Mouse (Mus musculus) CH12.LX (cell line): ENCODE data around the gene Olfr469. TPM values are rescaled to one million over a fixed set of nuclear protein-coding genes. Genes with fewer than 3 reads are reported as not detected.
A peak's percentile ranks its signal among the peaks of the same experiment; 100 is the strongest.

Source experiments
- DNase-seq: peaks from one replicate; pipeline ENCODE4 v3.0.0-alpha.2; 2013; ENCODE audit errors: extremely low read depth
- H3K27ac ChIP-seq: 2 replicates; pipeline ENCODE4 v1.5.1; 2012; ENCODE audit warnings: low read depth, mild to moderate bottlenecking, control low read depth, moderate library complexity; ENCODE audit not compliant: insufficient read depth
- H3K27me3 ChIP-seq: replicated peaks from 2 replicates; pipeline ENCODE3; 2012; ENCODE audit warnings: inconsistent platforms
- H3K36me3 ChIP-seq, 2 experiments: replicated peaks in 1 of 2; 2 replicates each; pipeline versions ENCODE3 to v1.6.1; 2012; ENCODE audit warnings: inconsistent platforms in 1 of 2, low read length in 1 of 2, mild to moderate bottlenecking in 1 of 2, mixed read lengths in 1 of 2, moderate library complexity in 1 of 2; ENCODE audit not compliant: control insufficient read depth in 1 of 2, insufficient read depth in 1 of 2
- H3K4me1 ChIP-seq, 2 experiments: 2 replicates each; pipeline ENCODE4 v1.6.1; 2012; ENCODE audit warnings: inconsistent platforms in 1 of 2, moderate library complexity in 1 of 2; ENCODE audit not compliant: insufficient read depth in 2 of 2, control insufficient read depth in 1 of 2
- H3K4me2 ChIP-seq: 2 replicates; pipeline ENCODE4 v1.6.1; 2012; ENCODE audit warnings: low read depth, mild to moderate bottlenecking, control low read depth; ENCODE audit not compliant: poor library complexity, insufficient read depth, severe bottlenecking
- H3K4me3 ChIP-seq, 3 experiments: fragments of 150-350 bp in 1 of 3; sonication (generic) in 1 of 3; replicated peaks in 1 of 3; 2 replicates each; pipeline versions ENCODE3 to v1.5.1; 2011 to 2012; ENCODE audit warnings: low read depth in 2 of 3, low read length in 2 of 3, mild to moderate bottlenecking in 2 of 3, moderate library complexity in 2 of 3, control low read depth in 1 of 3, improper control_type of control experiment in 1 of 3, inconsistent platforms in 1 of 3, mixed read lengths in 1 of 3; ENCODE audit not compliant: poor library complexity in 1 of 3
- H3K79me2 ChIP-seq: replicated peaks from 2 replicates; pipeline ENCODE4 v1.6.1; 2012; ENCODE audit warnings: mild to moderate bottlenecking, moderate library complexity; ENCODE audit not compliant: control insufficient read depth, poor library complexity, insufficient read depth, severe bottlenecking; ENCODE audit errors: extremely low read depth
- H3K9ac ChIP-seq: 2 replicates; pipeline ENCODE4 v1.6.1; 2012; ENCODE audit warnings: low read depth, mild to moderate bottlenecking, control low read depth, moderate library complexity; ENCODE audit not compliant: insufficient read depth
- H3K9me3 ChIP-seq: replicated peaks from 2 replicates; pipeline ENCODE3; 2012; ENCODE audit warnings: low read length, inconsistent platforms, mixed read lengths
- BHLHE40 ChIP-seq: IDR thresholded peaks from 2 replicates; pipeline ENCODE4 v1.6.1; 2011; ENCODE audit warnings: mild to moderate bottlenecking, low read depth, low read length, improper control_type of control experiment
- CHD1 ChIP-seq: IDR thresholded peaks from 2 replicates; pipeline ENCODE4 v1.6.1; 2012; ENCODE audit warnings: low read depth, low read length, improper control_type of control experiment, inconsistent platforms
- CTCF ChIP-seq, 2 experiments: IDR thresholded peaks in 1 of 2; conservative IDR thresholded peaks in 1 of 2; 2 replicates each; pipeline ENCODE4 v1.5.1; 2011 to 2012; ENCODE audit warnings: low read depth in 2 of 2, low read length in 2 of 2, improper control_type of control experiment in 1 of 2, inconsistent platforms in 1 of 2, mild to moderate bottlenecking in 1 of 2, moderate library complexity in 1 of 2
- ELF1 ChIP-seq: IDR thresholded peaks from 2 replicates; pipeline ENCODE4 v1.6.1; 2014; ENCODE audit warnings: low read depth, mild to moderate bottlenecking, inconsistent platforms, low read length, improper control_type of control experiment
- EP300 ChIP-seq: IDR thresholded peaks from 2 replicates; pipeline ENCODE4 v1.6.1; 2011; ENCODE audit warnings: low read length, improper control_type of control experiment
- ETS1 ChIP-seq: conservative IDR thresholded peaks from 2 replicates; pipeline ENCODE4 v1.6.1; 2012; ENCODE audit warnings: low read depth, mild to moderate bottlenecking, inconsistent platforms, low read length, improper control_type of control experiment, moderate library complexity
- GABPA ChIP-seq: IDR thresholded peaks from 2 replicates; pipeline ENCODE4 v1.6.1; 2012; ENCODE audit warnings: low read depth, low read length, improper control_type of control experiment, inconsistent platforms; ENCODE audit not compliant: insufficient replicate concordance
- IRF4 ChIP-seq: IDR thresholded peaks from 2 replicates; pipeline ENCODE4 v1.6.1; 2014; ENCODE audit warnings: low read depth, mild to moderate bottlenecking, inconsistent platforms, low read length, improper control_type of control experiment
- JUN ChIP-seq: IDR thresholded peaks from 2 replicates; pipeline ENCODE4 v1.6.1; 2011; ENCODE audit warnings: low read depth, mild to moderate bottlenecking, low read length, improper control_type of control experiment, moderate library complexity; ENCODE audit not compliant: insufficient read depth
- KAT2A ChIP-seq: IDR thresholded peaks from 2 replicates; pipeline ENCODE4 v1.6.1; 2012; ENCODE audit warnings: low read length, improper control_type of control experiment, inconsistent platforms; ENCODE audit not compliant: insufficient replicate concordance
- MAFK ChIP-seq: IDR thresholded peaks from 2 replicates; pipeline ENCODE4 v1.6.1; 2011; ENCODE audit warnings: low read length, improper control_type of control experiment; ENCODE audit not compliant: insufficient replicate concordance
- MAX ChIP-seq: IDR thresholded peaks from 2 replicates; pipeline ENCODE4 v1.6.1; 2011; ENCODE audit warnings: low read length, improper control_type of control experiment
- MAZ ChIP-seq: IDR thresholded peaks from 2 replicates; pipeline ENCODE4 v1.6.1; 2012; ENCODE audit warnings: low read depth, mild to moderate bottlenecking, inconsistent platforms, low read length, improper control_type of control experiment, moderate library complexity
- MXI1 ChIP-seq: IDR thresholded peaks from 2 replicates; pipeline ENCODE4 v1.6.1; 2011; ENCODE audit warnings: mild to moderate bottlenecking, low read depth, low read length, improper control_type of control experiment
- MYC ChIP-seq: IDR thresholded peaks from 2 replicates; pipeline ENCODE4 v1.6.1; 2011; ENCODE audit warnings: low read depth, mild to moderate bottlenecking, improper control_type of control experiment, low read length
- NELFE ChIP-seq: IDR thresholded peaks from 2 replicates; pipeline ENCODE4 v1.6.1; 2011; ENCODE audit warnings: low read depth, low read length, improper control_type of control experiment
- NRF1 ChIP-seq: IDR thresholded peaks from 2 replicates; pipeline ENCODE4 v1.6.1; 2014; ENCODE audit warnings: low read depth, mild to moderate bottlenecking, inconsistent platforms, low read length, improper control_type of control experiment, moderate library complexity
- PAX5 ChIP-seq: IDR thresholded peaks from 2 replicates; pipeline ENCODE4 v1.6.1; 2012; ENCODE audit warnings: low read length, inconsistent platforms, mixed read lengths
- POLR2A ChIP-seq: IDR thresholded peaks from 2 replicates; pipeline ENCODE4 v1.6.1; 2011; ENCODE audit warnings: low read depth, mild to moderate bottlenecking, improper control_type of control experiment, low read length
- RAD21 ChIP-seq: IDR thresholded peaks from 2 replicates; pipeline ENCODE4 v1.6.1; 2011; ENCODE audit warnings: low read depth, mild to moderate bottlenecking, low read length, improper control_type of control experiment, moderate library complexity
- RCOR1 ChIP-seq: conservative IDR thresholded peaks from 2 replicates; pipeline ENCODE4 v1.6.1; 2012; ENCODE audit warnings: low read depth, mild to moderate bottlenecking, inconsistent platforms, low read length, improper control_type of control experiment
- SIN3A ChIP-seq: IDR thresholded peaks from 2 replicates; pipeline ENCODE4 v1.6.1; 2012; ENCODE audit warnings: low read length, improper control_type of control experiment, inconsistent platforms
- SMC3 ChIP-seq: IDR thresholded peaks from 2 replicates; pipeline ENCODE4 v1.6.1; 2011; ENCODE audit warnings: low read depth, low read length, improper control_type of control experiment
- TCF12 ChIP-seq: IDR thresholded peaks from 2 replicates; pipeline ENCODE4 v1.6.1; 2014; ENCODE audit warnings: low read depth, mild to moderate bottlenecking, inconsistent platforms, low read length, improper control_type of control experiment
- UBTF ChIP-seq: IDR thresholded peaks from 2 replicates; pipeline ENCODE4 v1.6.1; 2012; ENCODE audit warnings: low read depth, mild to moderate bottlenecking, inconsistent platforms, low read length, improper control_type of control experiment, moderate library complexity
- USF2 ChIP-seq: conservative IDR thresholded peaks from 2 replicates; pipeline ENCODE4 v1.6.1; 2011; ENCODE audit warnings: low read depth, low read length, improper control_type of control experiment
- ZC3H11A ChIP-seq: IDR thresholded peaks from 2 replicates; pipeline ENCODE4 v1.6.1; 2012; ENCODE audit warnings: low read depth, mild to moderate bottlenecking, inconsistent platforms, low read length, improper control_type of control experiment
- ZMIZ1 ChIP-seq: IDR thresholded peaks from 2 replicates; pipeline ENCODE4 v1.6.1; 2012; ENCODE audit warnings: low read depth, mild to moderate bottlenecking, inconsistent platforms, low read length, improper control_type of control experiment
- ZNF384 ChIP-seq: IDR thresholded peaks from 2 replicates; pipeline ENCODE4 v1.6.1; 2012; ENCODE audit warnings: low read depth, low read length, improper control_type of control experiment, inconsistent platforms
- dilution Hi-C: fragments of 300-500 bp; cut with MboI; formaldehyde crosslinking; loops from 2 replicates; pipeline ENCODE4 v1.14.3; 2020; ENCODE audit warnings: low sequenced_read_pairs; ENCODE audit not compliant: extremely low pct_unique_long_range_greater_than_20kb, extremely low pct_ligation_motif_present
- in situ Hi-C: fragments of 300-500 bp; cut with MboI; formaldehyde crosslinking; loops from 3 replicates; pipeline ENCODE4 v1.14.3; 2019; ENCODE audit warnings: low sequenced_read_pairs, low pct_ligation_motif_present, low pct_unique_long_range_greater_than_20kb, mixed read lengths
- polyA plus RNA-seq: library from polyadenylated mRNA; unstranded; fragments of >175 nt; gene quantifications from 2 replicates; pipeline ENCODE4 v1.2.1, GENCODE M21; 2012; ENCODE audit warnings: low read depth; ENCODE audit not compliant: insufficient read length
- total RNA-seq, 2 experiments: library from RNA; depleted of rRNA; stranded (reverse); fragments of 300-350 nt in 1 of 2; fragments of >200 nt in 1 of 2; gene quantifications; 2 replicates each; pipeline ENCODE4 v1.2.3; 2012 to 2014

Gene Olfr469
- total and polyA plus RNA-seq, 3 experiments = not detected

- no peak overlapping the region for H3K4me2 ChIP-seq
- no peak overlapping the region for H3K27ac ChIP-seq
- H3K27me3 ChIP-seq = no peaks in the 10 kb centered on the region
- H3K9ac ChIP-seq = no peak overlapping the region
- dilution Hi-C loops = no loop called here
- H3K4me1 ChIP-seq = no peaks in the 10 kb centered on the region
- no peak overlapping the region for H3K4me3 ChIP-seq
- H3K79me2 ChIP-seq = no peaks in the 10 kb centered on the region
- in situ Hi-C loops = no loop called here
- no peak for TF ChIP-seq NELFE
- TF ChIP-seq MAX = no peak
- TF ChIP-seq USF2 = no peak
- no peak for TF ChIP-seq BHLHE40
- TF ChIP-seq RCOR1 = no peak
- no peak for TF ChIP-seq KAT2A
- peak; percentile 71 to 81 for TF ChIP-seq CTCF (conservative IDR thresholded peaks at IDR 0.05 in 1 of 2, IDR thresholded peaks at IDR 0.05 in 1 of 2; ENCODE audit: low read depth in 2 of 2, low read length in 2 of 2)
- TF ChIP-seq ELF1 = no peak
- TF ChIP-seq ZC3H11A = no peak
- no peak for TF ChIP-seq POLR2A
- peak; percentile 48 for TF ChIP-seq SMC3
- TF ChIP-seq MAZ = no peak
- no peak for TF ChIP-seq ZMIZ1
- TF ChIP-seq RAD21 = peak; percentile 77
- no peak for TF ChIP-seq EP300
- H3K36me3 ChIP-seq = no peaks in the 10 kb centered on the region
- no peaks in the 10 kb centered on the region for H3K9me3 ChIP-seq
- DNase-seq = peak; percentile 44
Measured at GRCm38 (mm10) chr7:107787977-107788620, 37.2 kb downstream of the Olfr469 start.

DNA sequence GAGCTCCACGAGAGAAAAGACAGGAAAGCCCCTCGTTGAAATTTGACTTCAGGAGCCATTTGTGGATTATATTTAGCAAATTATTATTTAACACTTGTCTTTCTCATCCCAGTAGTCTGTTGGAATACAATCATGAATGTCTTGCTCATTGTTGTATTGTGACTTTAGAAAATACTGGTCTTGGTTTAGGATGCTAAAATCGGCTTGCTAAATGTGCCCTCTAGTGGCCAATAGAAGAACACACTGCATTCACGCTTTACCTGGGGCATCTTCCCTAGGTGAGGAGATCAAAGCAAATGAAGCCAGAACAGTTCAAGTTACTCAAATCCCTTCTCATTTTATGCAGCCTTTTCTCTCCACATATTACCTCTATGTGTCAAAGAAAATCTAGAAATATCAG is 45.7 kb downstream of the Olfr469 start:
- Histone ChIP-seq H3K36me3 (no peaks in the 10 kb centered on the region), H3K79me2 (no peaks in the 10 kb centered on the region), H3K4me1 (no peaks in the 10 kb centered on the region), H3K27me3 (no peaks in the 10 kb centered on the region), H3K4me2 (no peak overlapping the region), H3K27ac (no peak overlapping the region), H3K4me3 (no peak overlapping the region), H3K9me3 (no peaks in the 10 kb centered on the region), H3K9ac (no peak overlapping the region)
- in situ Hi-C loops (no loop called here), dilution Hi-C loops (no loop called here)
- DNase-seq = peak; percentile 34
- no peak for TF ChIP-seq PAX5
- TF ChIP-seq MAFK = no peak
- no peak for TF ChIP-seq MAZ
- no peak for TF ChIP-seq ZMIZ1
- no peak for TF ChIP-seq SIN3A
- TF ChIP-seq CHD1 = no peak
- no peak for TF ChIP-seq ZNF384
- peak; percentile 79 to 91 for TF ChIP-seq CTCF (conservative IDR thresholded peaks at IDR 0.05 in 1 of 2, IDR thresholded peaks at IDR 0.05 in 1 of 2; ENCODE audit: low read depth in 2 of 2, low read length in 2 of 2)
- TF ChIP-seq BHLHE40 = no peak
- TF ChIP-seq TCF12 = no peak
- TF ChIP-seq GABPA = no peak
- no peak for TF ChIP-seq MYC
- TF ChIP-seq ZC3H11A = no peak
- peak; percentile 73 for TF ChIP-seq SMC3
- TF ChIP-seq ETS1 = no peak
- TF ChIP-seq RCOR1 = no peak
- TF ChIP-seq UBTF = no peak
- no peak for TF ChIP-seq POLR2A
- TF ChIP-seq NRF1 = no peak
- no peak for TF ChIP-seq KAT2A
- TF ChIP-seq JUN = no peak
- peak; percentile 75 for TF ChIP-seq RAD21
- no peak for TF ChIP-seq NELFE
- TF ChIP-seq MXI1 = no peak
- no peak; the same call in 1 of the 2 replicates for TF ChIP-seq IRF4
- no peak for TF ChIP-seq ELF1
- TF ChIP-seq, all 38 proteins: peak for 3
